Mouse (Mus musculus) G1E (cell line): ENCODE measurements at regions not wholly inside any gene's neighbourhood (a gene's known extent, or its start where the extent isn't known, plus 50 kb on each side); places are given as distances from the start of the nearest gene placed in this dataset.
"Not testable (repeated sequence)": the region's sequence is repeated elsewhere in the genome, so short reads cannot be mapped to it uniquely, and the experiment has no call there.

ENCODE experiments used
- ATAC-seq: 2 replicates; pipeline ENCODE4 v1.8.0; 2016; ENCODE audit warnings: mild to moderate bottlenecking; ENCODE audit not compliant: insufficient number of reproducible peaks, poor library complexity, low FRiP score, severe bottlenecking; ENCODE audit errors: extremely low read depth
- DNase-seq: peaks from one replicate; pipeline ENCODE4 v3.0.0; 2012; ENCODE audit warnings: low spot score
- H3K27me3 ChIP-seq: 2 replicates; pipeline ENCODE4 v1.6.1; 2012; ENCODE audit warnings: mild to moderate bottlenecking, low read length, inconsistent platforms; ENCODE audit not compliant: insufficient read depth
- H3K36me3 ChIP-seq: replicated peaks from 2 replicates; pipeline ENCODE3; 2012; ENCODE audit warnings: mild to moderate bottlenecking, inconsistent platforms
- H3K4me1 ChIP-seq: 2 replicates; pipeline ENCODE4 v1.6.1; 2012; ENCODE audit warnings: low read depth, low read length, inconsistent platforms, mixed read lengths; ENCODE audit not compliant: insufficient read depth
- H3K4me3 ChIP-seq: 2 replicates; pipeline ENCODE4 v1.5.1; 2012; ENCODE audit warnings: low read depth, mild to moderate bottlenecking, inconsistent platforms, low read length, moderate library complexity, mixed read lengths
- H3K9me3 ChIP-seq: replicated peaks from 2 replicates; pipeline ENCODE4 v1.6.1; 2012; ENCODE audit warnings: inconsistent platforms
- CTCF ChIP-seq: IDR thresholded peaks from 2 replicates; pipeline ENCODE4 v1.5.1; 2012; ENCODE audit warnings: low read depth, low read length, inconsistent platforms, mixed read lengths
- GATA1 ChIP-seq: IDR thresholded peaks from 2 replicates; pipeline ENCODE4 v1.6.1; 2012; ENCODE audit warnings: borderline replicate concordance, low read length, inconsistent platforms, mixed read lengths
- GATA2 ChIP-seq: IDR thresholded peaks from 2 replicates; pipeline ENCODE4 v1.6.1; 2012; ENCODE audit warnings: low read depth, low read length, inconsistent platforms, borderline replicate concordance
- POLR2AphosphoS5 ChIP-seq: IDR thresholded peaks from 2 replicates; pipeline ENCODE4 v1.6.1; 2012; ENCODE audit warnings: low read depth, low read length, inconsistent platforms; ENCODE audit not compliant: insufficient replicate concordance
- TAL1 ChIP-seq: conservative IDR thresholded peaks from 2 replicates; pipeline ENCODE4 v1.6.1; 2012; ENCODE audit warnings: low read depth, low read length, inconsistent platforms, mixed read lengths

DNA sequence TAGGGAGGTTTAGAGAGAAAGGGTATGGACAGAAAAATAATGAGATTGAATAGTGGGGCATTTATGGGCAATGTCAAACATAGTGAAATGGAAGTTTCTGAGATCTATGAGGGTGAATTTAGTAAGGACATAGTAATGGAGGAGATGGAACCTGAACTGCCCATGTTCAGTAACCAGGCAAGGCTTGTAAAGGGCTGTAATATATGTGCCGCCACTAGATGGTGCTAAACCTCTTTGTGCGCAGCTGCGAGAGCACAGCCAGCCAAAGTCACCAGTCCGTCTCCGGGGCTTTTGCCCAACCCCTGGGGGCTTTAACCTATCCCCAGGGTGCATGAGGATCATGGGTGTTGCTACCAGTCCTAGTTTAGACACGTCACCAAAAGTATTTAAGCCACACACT is 77.7 kb upstream of the Vmn2r25 start:
- H3K36me3 ChIP-seq, H3K27me3 ChIP-seq, H3K9me3 ChIP-seq, ATAC-seq, H3K4me3 ChIP-seq, DNase-seq, H3K4me1 ChIP-seq: not testable (repeated sequence)
- TF ChIP-seq CTCF: peak; percentile 27; the same call in 1 of the 2 replicates

DNA sequence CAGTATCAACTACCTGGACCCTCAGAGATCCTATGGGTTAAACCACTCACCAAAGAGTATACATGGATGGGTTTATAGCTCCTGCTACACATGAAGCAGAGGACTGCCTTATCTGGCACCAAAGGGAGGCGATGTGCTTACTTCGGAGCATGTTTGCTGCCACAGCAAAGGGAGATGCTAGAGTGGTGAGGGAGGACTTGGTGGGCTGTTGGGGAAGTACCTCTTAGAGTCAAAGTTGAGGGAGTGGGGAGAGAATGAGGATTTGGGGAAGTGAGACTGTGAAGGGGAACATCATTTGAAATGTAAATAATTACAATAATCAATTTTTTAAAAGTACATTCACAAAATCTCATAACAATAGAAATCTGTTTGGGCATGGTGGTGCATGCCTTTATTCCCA is 84.7 kb upstream of the Vmn2r25 start:
- H3K27me3 ChIP-seq: no peaks in the 10 kb centered on the region
- TF ChIP-seq GATA1 (no peak), CTCF (no peak), POLR2AphosphoS5 (no peak), TAL1 (no peak)
- DNase-seq: no peak
- no peak for ATAC-seq
- no peaks in the 10 kb centered on the region for H3K36me3 ChIP-seq
- H3K4me3 ChIP-seq: no peak overlapping the region
- no peaks in the 10 kb centered on the region for H3K4me1 ChIP-seq
- no peaks in the 10 kb centered on the region for H3K9me3 ChIP-seq

DNA sequence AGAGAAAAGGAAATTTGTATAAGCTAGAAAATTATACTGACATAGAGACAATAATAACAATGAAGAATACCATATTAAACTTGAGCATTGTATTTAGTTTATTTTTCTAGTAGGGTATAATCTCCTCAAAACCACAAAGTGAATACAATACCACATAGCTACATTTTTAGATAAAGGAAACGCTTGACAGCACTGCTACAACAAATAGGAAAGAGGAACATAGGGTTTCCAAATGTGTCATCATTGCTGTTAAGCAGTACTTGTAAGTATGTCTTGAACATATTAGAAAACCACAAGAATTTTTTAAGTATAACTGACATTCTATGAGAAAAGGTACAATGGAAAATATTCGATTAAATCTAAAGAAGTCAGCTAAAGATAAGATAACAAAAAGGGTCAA is 63.0 kb upstream of the Vmn2r26 start:
- DNase-seq (no peak), ATAC-seq (no peak)
- Histone ChIP-seq H3K4me3 (no peak overlapping the region), H3K9me3 (no peaks in the 10 kb centered on the region), H3K4me1 (no peaks in the 10 kb centered on the region), H3K27me3 (no peaks in the 10 kb centered on the region), H3K36me3 (no peaks in the 10 kb centered on the region)
- TF ChIP-seq POLR2AphosphoS5: no peak
- no peak for TF ChIP-seq GATA2
- no peak for TF ChIP-seq CTCF
- TF ChIP-seq TAL1: no peak
- TF ChIP-seq GATA1: no peak

DNA sequence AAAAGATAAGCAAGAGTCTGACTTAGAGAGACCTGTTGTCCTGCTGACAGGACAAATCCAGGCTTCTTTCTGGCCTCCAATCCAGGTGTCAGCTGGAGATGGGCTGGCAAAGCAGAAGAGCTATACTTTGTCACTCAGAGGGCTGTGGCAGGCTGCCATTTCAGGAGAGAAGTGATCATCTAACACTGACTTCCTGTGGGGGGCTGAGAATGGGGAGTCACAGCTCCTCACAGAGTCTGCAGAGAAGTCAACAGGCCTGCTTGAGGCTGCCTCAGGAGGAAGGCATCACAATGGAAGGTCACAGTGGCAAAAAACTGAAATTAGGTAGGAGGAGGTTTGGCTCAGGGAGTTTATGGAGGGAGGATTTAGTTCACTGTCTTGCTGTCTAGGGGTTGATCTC is 53.2 kb upstream of the Vmn2r26 start:
- no peaks in the 10 kb centered on the region for H3K9me3 ChIP-seq
- H3K4me1 ChIP-seq: no peaks in the 10 kb centered on the region
- no peak overlapping the region for H3K4me3 ChIP-seq
- no peaks in the 10 kb centered on the region for H3K36me3 ChIP-seq
- H3K27me3 ChIP-seq: no peaks in the 10 kb centered on the region
- no peak for DNase-seq
- ATAC-seq: no peak
- no peak for TF ChIP-seq GATA2
- no peak for TF ChIP-seq TAL1
- no peak for TF ChIP-seq CTCF
- no peak for TF ChIP-seq POLR2AphosphoS5
- no peak for TF ChIP-seq GATA1
